Mouse (Mus musculus): ENCODE results near the gene Arhgap6.
A peak's percentile ranks its signal among the peaks of the same experiment; 100 is the strongest.

The Arhgap6 gene

DNA sequence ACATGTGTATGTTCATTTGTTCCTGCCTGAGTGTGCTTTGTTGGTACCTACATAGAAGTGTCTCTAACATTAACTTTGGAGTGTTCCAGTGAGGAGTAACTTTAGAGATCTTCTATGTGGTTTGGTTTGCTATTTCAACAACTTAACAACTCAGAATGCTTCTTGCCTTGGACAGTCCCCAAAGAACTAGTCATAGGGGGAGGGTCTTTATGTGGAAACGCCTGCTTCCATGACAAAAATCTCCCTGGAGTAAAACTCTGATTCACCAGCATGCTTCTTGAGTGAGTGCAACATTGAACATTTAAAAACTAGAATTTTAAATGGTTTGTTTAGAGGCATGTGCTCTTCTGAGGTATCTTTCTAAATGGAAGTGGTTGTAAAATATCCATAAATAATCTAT lies 212.2 kb downstream of the Arhgap6 start:
- no peak for DNase-seq

DNA sequence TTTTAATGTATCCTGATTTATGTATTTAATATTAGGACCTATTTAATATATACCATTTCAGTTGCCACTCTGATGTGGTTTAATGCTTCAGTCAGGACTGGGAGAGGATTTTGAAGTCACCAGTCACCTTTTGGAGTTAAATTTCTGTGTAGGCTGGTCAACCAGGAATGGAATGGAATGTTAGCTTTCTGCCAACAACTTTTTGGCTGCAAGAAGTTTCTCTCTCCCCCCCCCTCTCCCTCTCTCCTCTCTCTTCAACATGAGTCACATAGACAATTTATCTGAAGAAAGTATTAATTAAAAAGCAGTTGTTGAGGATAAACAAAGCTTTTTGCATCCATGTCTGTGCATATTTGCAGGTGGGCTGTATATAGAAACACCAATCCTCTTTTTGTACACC lies 217.8 kb downstream of the Arhgap6 start:
- DNase-seq, result no peak

DNA sequence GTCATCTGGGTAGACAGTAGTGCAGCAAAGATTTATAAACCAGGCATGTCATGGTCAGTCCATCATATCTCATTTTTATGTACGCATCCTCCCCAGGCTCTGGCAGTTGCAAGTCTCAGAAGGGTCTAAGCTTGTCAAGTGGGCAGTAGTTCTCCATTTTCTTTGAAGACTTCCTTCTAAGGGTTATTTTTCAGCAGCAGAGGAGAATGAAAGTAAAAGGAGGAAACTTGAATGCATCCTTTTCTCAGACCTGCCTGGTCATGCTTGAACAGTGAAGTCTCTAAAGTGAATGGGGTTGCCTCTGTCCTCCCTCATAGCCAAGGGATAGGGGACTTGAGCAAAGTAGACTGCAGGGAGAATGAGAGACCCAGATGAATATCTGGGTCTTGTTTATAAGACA lies 239.5 kb downstream of the Arhgap6 start:
- no peak for DNase-seq

DNA sequence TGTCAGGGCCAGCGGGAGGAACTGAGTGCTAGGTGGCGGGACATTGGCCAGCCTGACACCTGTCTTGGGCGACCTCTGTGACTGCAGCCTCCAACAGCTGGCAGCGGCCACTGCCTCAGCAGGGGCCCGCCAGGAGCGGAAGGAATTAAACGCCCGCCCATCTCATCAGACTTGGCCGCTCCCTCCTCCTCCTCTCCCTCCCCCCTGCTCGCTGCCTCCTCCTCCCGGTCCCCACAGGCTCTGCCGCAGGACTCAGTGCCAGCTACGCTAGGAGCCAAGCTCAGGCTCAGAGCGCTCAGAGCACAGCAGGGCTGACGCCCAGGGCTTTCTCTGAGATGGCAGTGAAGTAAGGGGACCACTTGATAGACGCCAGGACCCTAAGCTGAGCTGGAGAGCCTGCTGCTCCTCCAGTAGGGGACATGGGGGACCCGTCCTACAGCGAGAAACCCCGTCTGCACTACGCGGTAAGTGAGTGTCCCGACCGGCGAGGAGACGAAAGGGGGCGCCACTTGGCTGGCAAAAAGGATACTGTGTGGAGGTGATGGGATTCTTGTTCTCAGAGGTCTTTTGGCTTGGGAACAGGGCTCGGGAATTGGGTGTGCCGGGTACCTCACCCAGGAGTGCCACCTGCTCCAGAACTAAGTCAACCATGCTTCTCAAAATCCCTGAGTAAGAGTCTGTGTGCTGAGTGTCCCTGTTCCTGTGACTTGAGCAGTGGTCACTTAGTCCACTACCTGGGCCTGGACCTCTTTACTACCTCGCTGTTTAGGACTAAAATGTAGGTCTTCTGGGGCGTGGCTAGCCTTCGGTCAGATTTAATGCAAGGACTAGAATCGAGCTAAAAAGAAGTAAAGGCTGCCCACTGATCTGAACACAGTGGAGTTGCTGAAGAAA lies 241.8 kb downstream of the Arhgap6 start:
- DNase-seq, result peak; percentile 52

DNA sequence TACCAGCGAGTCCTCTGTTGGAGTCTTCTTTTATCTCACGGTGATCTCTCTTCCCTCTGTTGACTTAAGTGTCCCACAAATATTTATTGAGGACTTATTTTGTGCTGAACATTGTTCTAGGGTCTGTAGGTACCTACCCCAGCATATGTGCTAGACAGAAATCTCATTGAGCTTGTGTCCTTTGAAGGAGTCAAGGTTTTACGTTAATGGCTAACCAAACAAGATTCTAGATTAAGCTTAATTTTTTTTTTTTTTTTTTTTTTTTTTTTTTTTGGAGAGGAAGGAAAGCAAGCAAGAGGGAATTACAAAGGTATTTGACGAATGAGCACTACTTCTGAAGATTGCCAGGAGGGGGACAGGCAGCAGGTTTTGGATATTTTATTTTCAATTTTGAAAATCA lies 242.5 kb downstream of the Arhgap6 start:
- no peak for DNase-seq

DNA sequence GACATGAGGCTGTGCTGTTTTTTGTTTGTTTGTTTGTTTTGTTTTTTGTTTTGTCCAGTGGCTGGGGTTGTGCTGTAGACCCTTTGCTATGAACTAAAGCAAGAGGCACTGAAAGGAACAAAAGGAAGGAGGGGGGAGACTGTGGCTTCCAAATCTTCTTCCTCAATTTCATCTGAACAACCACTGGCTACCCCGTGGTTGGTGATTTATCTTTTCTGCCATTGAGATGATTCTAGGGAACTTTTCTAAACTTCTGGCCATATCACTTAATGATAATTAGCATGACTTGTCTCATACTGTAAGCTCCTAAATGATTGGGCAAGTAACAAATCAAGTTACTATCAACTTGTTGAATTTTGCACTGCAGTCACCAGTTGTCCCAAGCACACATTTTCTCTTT lies 249.0 kb downstream of the Arhgap6 start:
- no peak for DNase-seq

DNA sequence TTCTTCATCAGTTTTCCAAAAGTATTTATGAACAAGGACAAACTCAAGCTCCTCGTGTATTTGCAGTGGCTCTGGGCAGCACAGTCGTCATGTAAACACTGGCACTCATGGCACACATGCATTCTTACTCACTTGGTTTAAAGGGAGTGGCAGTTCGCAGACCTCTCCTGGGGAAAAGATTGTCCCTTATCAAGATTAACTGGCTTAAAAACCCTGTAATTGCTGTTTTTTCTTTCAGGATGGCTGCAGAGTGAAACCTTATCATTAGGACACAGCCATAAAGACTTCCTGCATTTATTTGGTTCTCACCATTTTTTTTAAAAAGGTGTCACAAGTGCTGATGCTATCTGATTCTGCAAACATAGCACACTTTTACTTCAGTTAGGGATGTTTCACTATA lies 252.7 kb downstream of the Arhgap6 start:
- DNase-seq, result no peak

DNA sequence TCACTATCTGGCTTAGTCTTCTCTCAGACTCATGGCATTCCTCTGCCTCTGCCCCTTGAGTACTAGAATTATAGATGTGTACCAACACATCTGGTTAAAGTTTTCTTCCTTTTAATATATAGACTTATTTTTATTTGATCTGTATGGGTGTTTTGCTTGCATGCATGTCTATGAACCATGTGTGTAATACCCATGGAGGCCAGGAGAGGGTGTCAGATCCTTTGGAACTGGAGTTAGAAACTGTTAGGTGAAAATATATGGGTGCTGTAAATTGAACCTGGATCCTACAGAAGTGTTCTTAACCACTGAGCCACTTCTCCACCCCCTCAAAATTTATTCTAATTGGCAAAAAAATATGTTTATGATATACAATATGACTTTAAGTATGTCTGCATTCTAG lies 254.7 kb downstream of the Arhgap6 start:
- DNase-seq, result peak; percentile 5

DNA sequence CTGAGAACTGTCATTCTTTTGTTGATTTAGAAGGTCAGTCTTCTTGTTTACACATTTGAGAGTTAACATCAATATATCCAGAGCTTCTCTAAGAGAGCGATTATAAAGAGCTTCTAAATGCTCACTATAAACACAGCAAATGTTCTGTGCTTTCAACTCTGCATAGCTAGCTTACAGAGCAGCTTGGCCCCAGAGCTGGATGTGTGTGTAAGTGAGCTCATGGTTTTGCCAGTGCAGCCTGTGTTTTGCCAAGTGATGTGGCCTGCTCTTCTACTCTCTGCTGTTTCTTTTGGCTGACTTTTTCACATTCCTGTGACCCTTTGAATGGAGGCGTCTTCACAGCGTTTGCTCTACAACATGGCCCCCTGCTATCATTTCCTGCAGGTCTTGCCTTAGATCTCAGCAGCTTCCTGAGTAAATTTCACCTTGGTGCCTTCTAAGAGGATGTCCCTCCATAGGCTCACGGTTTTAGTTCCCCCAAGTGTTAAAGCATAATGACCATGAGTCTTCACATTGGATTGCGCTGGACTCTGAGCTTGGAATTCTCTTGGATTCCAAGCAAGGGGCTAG lies 259.1 kb downstream of the Arhgap6 start:
- DNase-seq, result no peak

DNA sequence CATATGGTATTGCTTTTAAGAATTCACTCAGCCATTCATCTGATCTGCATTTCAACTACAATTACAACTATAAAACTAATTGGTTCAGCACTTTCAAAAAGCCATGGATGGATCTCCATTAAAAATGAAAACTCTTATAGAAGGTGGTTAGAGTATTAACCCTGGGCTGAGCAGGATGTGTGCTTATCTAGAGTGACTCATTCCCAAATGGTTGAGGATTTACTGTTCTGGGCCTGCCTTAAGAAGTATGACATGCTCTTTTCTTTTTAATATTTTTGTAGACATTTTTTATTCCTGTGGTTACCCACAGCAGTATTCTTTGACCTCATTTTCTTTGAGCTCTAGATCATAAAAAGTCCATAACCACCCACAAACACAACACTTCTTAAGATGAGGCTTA lies 267.7 kb downstream of the Arhgap6 start:
- no peak for DNase-seq

DNA sequence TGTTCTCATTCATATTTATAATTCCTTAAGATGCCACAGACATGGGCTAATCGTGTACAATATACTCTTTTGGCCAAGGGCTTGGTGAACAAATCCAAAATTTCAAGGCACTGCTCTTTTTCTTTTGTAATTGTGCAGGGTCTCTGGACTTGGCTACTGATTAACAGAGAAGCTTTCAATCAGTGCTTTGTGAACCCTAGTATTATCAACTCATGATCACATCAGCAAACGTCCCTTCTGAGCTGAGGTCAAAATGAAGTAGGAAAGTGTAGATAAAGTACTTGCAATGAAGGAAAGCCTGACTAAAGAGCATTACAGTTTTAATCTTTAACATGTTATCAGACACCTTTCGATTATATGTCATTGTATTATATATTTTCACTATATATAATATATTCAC lies 270.4 kb downstream of the Arhgap6 start:
- DNase-seq, result no peak

DNA sequence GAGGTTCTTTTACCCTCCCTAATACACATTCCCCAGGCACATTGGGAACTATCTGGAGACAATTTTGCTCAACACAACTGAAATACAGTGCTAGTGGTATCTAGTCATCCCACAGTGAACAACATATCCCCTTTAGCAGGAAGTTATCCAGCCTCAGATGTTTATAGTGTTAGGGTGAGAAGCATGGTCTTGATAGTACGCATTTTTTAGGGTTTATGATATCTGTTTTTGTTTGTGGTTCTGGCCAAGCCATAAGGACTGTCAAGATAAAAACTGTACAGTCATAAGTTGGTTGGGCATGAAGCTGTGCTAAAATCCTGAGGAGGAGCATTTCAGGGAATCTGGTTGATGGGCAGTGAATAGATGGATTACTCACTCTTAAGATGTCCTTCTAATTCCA lies 271.0 kb downstream of the Arhgap6 start:
- no peak for DNase-seq

DNA sequence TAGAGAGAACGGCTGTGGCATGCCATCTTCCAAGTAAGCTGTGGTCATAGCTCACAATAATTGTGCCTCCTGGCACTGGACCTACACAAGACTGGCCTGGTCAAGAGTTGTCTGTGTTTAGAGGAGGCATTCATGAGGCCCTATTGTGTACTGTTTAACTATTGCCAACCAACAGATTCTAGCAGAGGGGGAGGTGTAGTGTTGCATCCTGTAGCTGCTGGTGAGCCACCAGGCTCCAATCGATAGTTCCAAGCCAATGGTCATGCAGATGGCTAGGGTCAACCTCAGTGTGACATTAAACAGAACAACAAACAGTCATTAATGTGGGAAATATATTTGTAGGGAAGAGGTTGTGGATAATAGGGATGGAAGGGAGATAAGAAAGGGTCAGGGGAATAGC lies 280.1 kb downstream of the Arhgap6 start:
- DNase-seq, result no peak

DNA sequence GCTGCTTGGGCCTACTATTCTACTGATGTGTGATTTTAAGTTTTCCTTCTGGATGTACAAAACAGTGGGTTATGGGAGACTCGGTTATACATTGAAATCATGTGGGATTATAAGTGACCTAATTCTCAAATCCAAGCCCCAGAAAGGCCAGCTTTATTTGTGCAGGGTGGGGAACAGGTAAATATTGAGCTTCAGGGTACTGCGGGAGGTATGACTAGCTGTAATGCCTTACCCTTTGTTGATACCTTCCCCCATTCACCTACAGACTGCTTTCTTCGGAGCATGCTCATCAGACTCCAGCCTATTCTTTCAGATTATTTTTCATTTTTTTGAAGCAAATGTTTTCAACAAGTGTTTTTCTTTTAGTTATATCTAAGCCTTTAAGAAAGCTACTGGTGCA lies 286.7 kb downstream of the Arhgap6 start:
- no peak for DNase-seq

DNA sequence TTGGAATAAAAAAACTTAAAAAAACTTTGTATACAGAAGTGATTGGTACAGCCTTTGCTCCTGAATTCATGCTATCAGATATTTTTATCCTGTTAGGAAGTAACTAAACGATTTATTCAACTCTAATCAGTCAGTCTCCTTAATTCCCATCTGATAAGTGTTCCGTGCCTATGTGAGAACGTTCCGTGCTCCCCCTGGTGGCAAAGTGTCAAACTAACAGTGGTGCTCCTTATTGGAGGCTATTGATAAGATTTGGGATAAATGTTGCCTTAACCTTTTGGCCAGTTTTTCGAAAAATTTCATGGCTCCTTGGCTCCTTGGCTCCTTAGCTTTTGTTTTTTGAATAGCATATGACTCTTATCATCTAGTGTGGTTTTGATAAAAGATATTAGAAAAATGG lies 291.0 kb downstream of the Arhgap6 start:
- DNase-seq, result peak; percentile 46

DNA sequence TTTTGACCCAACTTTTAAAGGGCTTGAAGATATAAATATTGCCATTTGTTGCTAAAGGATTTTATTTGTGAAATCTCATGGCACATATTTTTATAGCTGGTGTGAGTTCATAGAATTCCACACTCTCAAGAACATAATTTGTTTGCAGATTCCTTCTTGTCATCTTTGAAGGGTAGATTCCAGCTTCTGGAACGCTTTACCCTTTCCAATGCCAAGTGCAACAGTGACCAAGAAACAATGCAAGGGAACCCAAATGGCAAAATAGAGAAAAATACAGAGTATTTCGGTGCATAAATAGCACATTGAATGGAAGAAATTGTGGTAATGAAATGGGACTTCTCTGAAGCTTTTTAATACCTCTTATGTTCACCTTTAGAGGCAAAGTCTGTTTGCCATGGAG lies 294.3 kb downstream of the Arhgap6 start:
- DNase-seq, result no peak

DNA sequence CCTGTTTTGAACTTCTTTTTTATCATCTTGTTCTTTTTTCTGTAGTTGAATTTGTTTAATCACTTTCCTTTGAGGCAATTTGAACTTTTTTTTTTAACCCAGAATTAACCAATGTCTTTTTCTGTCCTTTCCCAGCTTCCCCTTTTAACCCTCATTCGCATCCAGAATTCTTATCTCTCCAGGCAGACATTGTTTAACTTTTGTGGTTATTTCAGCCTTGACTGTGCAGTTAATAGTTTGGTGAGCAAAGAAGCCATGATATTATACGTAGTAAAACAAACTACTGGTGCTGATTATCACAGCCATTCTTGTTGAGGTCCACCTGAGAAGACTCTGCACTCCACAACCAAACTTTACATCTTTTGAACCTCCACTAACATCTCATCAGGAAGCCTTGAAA lies 299.7 kb downstream of the Arhgap6 start:
- no peak for DNase-seq

DNA sequence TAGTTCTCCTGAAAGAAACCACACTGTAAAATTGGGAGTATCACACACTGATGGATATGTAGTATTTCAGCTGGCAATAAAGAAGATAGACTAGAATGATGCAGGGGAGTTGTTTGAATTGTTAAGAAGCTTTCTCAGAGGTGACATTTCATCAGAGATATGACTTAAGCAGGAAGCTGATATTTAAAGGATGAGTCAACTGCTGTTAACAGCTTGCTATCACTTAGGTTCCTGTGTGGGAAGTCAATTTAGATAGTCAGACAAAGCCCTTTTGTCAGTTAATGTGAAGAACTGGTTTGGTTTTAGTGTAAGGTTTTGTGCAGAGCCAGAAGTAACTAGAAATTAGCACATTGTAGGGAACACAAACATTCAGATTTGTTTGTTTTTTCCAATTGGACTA lies 300.7 kb downstream of the Arhgap6 start:
- no peak for DNase-seq

DNA sequence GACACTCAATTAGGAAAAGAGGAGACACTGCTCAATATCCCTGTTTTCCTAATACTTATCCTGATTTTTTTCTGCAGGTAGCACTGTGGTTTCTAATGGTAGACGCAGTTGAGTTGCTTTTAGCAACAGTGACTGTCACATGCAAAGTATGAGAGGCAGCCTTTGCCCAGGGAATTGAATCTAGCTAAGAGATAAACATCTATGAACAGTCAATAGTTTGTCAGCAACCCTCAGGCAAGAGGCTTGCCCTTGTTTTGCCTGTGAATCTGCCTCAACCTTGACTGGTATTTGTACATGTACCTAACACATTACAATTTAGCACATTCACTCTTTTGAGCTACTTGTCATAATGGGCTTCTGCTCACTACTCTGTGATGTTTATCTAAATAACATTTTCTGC lies 307.8 kb downstream of the Arhgap6 start:
- no peak for DNase-seq

DNA sequence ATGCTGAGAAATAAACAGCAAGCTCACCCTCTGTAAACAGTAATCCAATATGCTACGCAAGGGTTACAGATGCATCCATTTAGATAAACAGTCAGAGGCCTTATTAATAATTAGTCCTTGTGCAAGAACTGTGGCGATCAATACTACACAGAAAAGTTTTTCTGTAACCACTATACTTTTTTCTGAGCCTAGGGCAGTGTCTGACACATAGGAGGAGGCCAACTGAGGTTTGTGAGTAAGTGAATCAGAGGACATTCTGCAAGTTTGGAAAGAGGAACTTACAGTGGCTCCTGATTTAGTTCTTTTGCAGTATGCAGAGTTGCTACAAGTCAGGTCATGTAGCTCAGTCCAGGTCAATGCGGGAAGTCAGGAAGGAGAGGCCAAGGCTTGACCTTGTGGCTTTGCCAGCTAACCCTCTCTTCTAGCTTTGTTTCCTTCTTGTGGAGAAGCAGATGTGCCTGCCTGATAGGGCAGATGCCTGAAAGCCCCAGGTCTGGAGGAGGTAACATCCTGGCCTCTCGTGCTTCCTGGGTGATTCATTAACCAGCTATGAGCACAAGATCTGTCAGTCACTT lies 311.2 kb downstream of the Arhgap6 start:
- DNase-seq, result no peak

DNA sequence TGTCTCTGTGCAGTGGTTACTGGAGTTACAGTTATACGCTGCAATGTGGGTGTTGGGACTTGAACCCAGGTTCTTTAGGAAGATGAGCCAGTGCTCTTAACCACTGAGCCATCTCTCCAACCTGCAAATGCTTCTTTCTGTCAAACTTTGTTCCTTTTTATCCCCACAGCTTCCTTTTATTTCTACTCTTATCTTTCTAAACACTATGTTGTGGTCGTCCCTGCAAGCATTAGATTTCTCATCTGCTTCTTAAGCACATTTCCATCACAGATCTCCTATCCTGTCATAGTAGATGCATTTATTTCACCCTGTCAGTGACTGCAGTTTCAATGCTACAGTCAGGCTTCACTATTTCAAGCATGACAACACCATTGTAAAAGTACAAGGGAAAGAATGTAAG lies 312.5 kb downstream of the Arhgap6 start:
- DNase-seq, result no peak

DNA sequence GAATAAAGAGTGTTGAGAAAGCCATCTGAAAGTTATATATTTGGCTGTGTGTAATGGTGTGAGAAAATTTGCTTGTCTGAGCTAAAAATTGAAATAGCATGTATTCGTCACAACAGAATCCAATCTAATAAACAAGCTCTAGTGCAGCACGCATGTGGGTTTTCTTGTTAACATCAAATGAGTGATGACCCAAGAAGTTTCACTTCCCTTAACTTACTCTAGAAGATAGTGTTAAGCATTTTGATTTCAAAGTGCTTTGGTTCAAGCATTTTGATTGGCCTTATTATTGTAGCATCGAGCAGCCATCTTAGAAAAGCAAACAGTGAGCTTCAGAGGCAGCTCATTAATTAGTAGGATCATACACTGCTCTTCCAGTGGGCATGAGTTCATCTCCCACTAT lies 315.1 kb downstream of the Arhgap6 start:
- DNase-seq, result no peak

DNA sequence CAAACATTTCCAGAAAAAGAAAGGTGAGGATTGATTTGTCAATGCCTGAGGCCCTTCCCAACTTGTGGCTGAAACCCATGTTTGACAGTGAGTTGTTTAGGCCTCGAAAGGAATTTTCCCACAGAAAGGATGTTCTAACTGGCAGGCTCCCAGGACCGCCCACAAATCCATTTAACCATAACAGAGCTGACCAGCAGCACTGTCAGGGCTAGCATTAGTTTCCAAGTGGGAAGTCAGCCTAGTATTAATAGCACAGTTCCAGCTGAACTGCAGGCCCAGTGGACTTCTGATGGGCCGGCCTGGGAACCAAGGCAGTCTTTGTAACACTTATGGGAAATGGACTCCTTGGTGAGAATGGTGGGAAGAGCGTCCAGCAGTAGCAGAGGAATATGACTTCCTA lies 317.8 kb downstream of the Arhgap6 start:
- no peak for DNase-seq

DNA sequence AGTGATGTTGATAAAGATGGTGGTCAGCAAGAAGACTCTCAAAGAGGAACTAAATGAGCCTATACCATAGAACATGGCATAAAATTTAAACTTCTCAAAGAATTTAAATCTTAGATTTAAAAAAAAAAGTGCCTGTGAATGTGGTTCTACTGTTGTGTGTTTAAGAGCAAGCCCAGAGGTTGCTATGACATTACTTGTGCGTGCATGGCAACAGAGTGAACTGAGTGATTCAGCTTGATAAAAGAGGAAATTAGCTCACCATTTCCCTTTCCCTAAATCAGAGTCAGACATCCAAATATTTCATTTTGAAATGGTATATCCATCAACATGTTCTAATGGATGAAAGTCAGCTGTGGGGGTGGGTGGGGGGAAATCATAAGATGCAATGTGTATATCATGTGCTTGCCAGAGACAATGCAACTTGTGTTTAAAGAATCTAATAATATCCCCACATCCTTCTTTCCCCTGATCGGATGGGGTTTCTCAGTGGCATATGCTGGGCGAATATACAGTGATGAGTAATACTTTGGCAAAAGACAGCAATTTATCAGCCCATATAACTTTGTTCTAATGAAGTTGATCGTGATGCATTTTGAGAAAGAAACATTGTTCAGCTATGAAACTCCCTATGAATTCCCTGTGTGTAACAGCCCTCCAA lies 328.3 kb downstream of the Arhgap6 start:
- no peak for DNase-seq
